Mouse (Mus musculus) myocyte (in vitro differentiated cells): ENCODE measurements around the gene Stk32c. TPM values are rescaled to one million over a fixed set of nuclear protein-coding genes. Genes with fewer than 3 reads are reported as not detected.

Experiments used
- H3K27me3 ChIP-seq: one replicate; pipeline ENCODE4 v1.6.1; 2011; ENCODE audit not compliant: control insufficient read depth, insufficient read depth, insufficient read length
- H3K36me3 ChIP-seq: one replicate; pipeline ENCODE4 v1.6.1; 2011; ENCODE audit not compliant: control insufficient read depth, insufficient read depth
- H3K4me2 ChIP-seq: one replicate; pipeline ENCODE4 v1.6.1; 2011; ENCODE audit warnings: low read depth, control low read depth
- H3K4me3 ChIP-seq: one replicate; pipeline ENCODE4 v1.5.1; 2011; ENCODE audit warnings: mild to moderate bottlenecking, control low read depth, moderate library complexity
- H3K79me2 ChIP-seq: one replicate; pipeline ENCODE4 v1.6.1; 2011; ENCODE audit not compliant: control insufficient read depth, insufficient read depth
- H3ac ChIP-seq: one replicate; pipeline ENCODE4 v1.6.1; 2011; ENCODE audit not compliant: control insufficient read depth, insufficient read length
- CEBPB ChIP-seq: IDR thresholded peaks from 2 replicates; pipeline ENCODE4 v1.6.1; 2011; ENCODE audit warnings: mild to moderate bottlenecking, moderate library complexity; ENCODE audit not compliant: poor library complexity, insufficient read depth, severe bottlenecking
- E2F4 ChIP-seq: IDR thresholded peaks from one replicate; pipeline ENCODE4 v1.6.1; 2011; ENCODE audit warnings: mild to moderate bottlenecking, control low read depth, moderate library complexity; ENCODE audit not compliant: insufficient read depth
- MAX ChIP-seq: IDR thresholded peaks from one replicate; pipeline ENCODE4 v1.6.1; 2011; ENCODE audit warnings: low read depth, mild to moderate bottlenecking, control low read depth
- MYOD1 ChIP-seq, 3 experiments: IDR thresholded peaks; one replicate each; pipeline ENCODE4 v1.6.1; 2011; ENCODE audit warnings: control low read depth in 2 of 3, low read depth in 2 of 3, mild to moderate bottlenecking in 2 of 3, moderate library complexity in 1 of 3; ENCODE audit not compliant: insufficient read length in 2 of 3, control insufficient read depth in 1 of 3
- MYOG ChIP-seq, 3 experiments: IDR thresholded peaks; one replicate each; pipeline ENCODE4 v1.6.1; 2011; ENCODE audit warnings: control low read depth in 2 of 3, low read depth in 2 of 3, mild to moderate bottlenecking in 2 of 3; ENCODE audit not compliant: insufficient read length in 2 of 3, control insufficient read depth in 1 of 3, insufficient read depth in 1 of 3
- POLR2A ChIP-seq: IDR thresholded peaks from one replicate; pipeline ENCODE4 v1.6.1; 2011; ENCODE audit warnings: low read depth, mild to moderate bottlenecking, control low read depth, moderate library complexity; ENCODE audit not compliant: insufficient read length
- POLR2AphosphoS2 ChIP-seq: IDR thresholded peaks from one replicate; pipeline ENCODE4 v1.6.1; 2011; ENCODE audit warnings: low read depth, control low read depth; ENCODE audit not compliant: insufficient read length
- REST ChIP-seq: IDR thresholded peaks from one replicate; pipeline ENCODE4 v1.6.1; 2011; ENCODE audit warnings: mild to moderate bottlenecking, control low read depth, moderate library complexity; ENCODE audit not compliant: insufficient read depth, insufficient read length
- SRF ChIP-seq: IDR thresholded peaks from one replicate; pipeline ENCODE4 v1.6.1; 2011; ENCODE audit warnings: low read depth; ENCODE audit not compliant: control insufficient read depth, insufficient read length
- TCF12 ChIP-seq: IDR thresholded peaks from one replicate; pipeline ENCODE4 v1.6.1; 2011; ENCODE audit warnings: mild to moderate bottlenecking, control low read depth; ENCODE audit not compliant: poor library complexity, insufficient read depth, severe bottlenecking
- TCF3 ChIP-seq: IDR thresholded peaks from one replicate; pipeline ENCODE4 v1.6.1; 2011; ENCODE audit warnings: low read depth, control low read depth; ENCODE audit not compliant: insufficient read length
- USF1 ChIP-seq: IDR thresholded peaks from one replicate; pipeline ENCODE4 v1.6.1; 2011; ENCODE audit warnings: low read depth, mild to moderate bottlenecking, control low read depth, moderate library complexity
- polyA plus RNA-seq: library from polyadenylated mRNA; unstranded; fragments of >200 nt; fragmentation: generic; extraction: Trizol; gene quantifications from one replicate; pipeline ENCODE4 v1.2.1, GENCODE M21; 2012; ENCODE audit warnings: missing spikeins

Gene Stk32c
- polyA plus RNA-seq, 1 experiment = 1.0 TPM

DNA sequence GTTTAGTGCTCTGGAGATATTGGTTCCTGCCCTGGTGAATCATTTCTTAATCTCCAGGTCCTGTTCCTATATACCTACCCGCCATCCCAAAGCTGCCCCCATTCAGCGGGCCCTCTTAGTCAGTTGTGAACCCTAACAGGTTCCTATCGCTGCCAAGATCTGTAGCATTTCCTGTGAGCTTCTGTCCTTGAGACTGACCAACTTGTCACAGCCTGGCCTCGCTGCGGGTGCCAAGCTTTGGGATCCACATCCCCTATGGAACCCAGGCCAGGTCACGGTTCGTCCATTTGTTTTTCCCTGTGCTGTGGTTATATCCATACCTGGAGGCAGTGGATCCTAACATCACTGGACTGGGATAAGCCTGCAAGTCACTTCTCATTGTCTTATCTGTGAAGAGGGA, 39.5 kb upstream of the Stk32c start:
- TF ChIP-seq SRF = no peak
- no peak for TF ChIP-seq MYOD1 (IDR thresholded peaks at IDR 0.05; ENCODE audit: control insufficient read depth in 1 of 3, insufficient read length in 2 of 3, low read depth in 2 of 3)
- TF ChIP-seq CEBPB = no peak
- no peak for TF ChIP-seq E2F4
- TF ChIP-seq TCF12 = no peak
- TF ChIP-seq POLR2AphosphoS2 = no peak
- no peak for TF ChIP-seq MAX
- TF ChIP-seq TCF3 = no peak
- TF ChIP-seq MYOG (IDR thresholded peaks at IDR 0.05; ENCODE audit: control insufficient read depth in 1 of 3, insufficient read depth in 1 of 3, insufficient read length in 2 of 3, low read depth in 2 of 3) = no peak
- Histone ChIP-seq H3K4me2 (peak overlapping the region; percentile 9), H3ac (no peak overlapping the region), H3K36me3 (peaks cover 10% of the 10 kb centered on the region), H3K4me3 (no peak overlapping the region), H3K27me3 (no peaks in the 10 kb centered on the region), H3K79me2 (peaks cover 14% of the 10 kb centered on the region)

DNA sequence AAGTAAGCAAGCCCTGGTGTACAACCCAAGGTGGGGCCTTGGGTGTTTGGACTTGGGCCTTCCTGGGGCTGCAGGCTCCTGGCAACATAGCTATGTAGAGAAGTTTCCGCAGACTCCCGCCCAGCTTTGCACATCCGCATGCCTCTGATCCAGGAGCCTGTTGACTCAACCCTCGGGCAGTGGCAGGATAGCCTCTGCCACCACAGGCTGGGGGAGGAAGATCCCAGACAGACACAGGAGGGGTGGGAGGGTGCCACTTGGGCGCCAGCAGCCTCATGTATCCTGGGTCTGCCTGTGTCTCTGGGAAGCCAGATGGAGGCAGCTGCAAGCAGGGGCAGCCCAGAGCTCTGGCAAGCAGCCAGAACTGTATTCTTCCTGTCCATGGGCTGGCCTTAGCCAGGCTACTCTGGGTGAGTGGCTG, 38.8 kb upstream of the Stk32c start:
- Histone ChIP-seq H3ac (no peak overlapping the region), H3K79me2 (peaks cover 14% of the 10 kb centered on the region), H3K36me3 (peaks cover 10% of the 10 kb centered on the region), H3K4me2 (peak overlapping the region; percentile 25), H3K27me3 (no peaks in the 10 kb centered on the region), H3K4me3 (no peak overlapping the region)
- TF ChIP-seq REST (no peak), POLR2A (no peak), CEBPB (no peak), USF1 (no peak), SRF (no peak), E2F4 (no peak), TCF12 (no peak), TCF3 (no peak), POLR2AphosphoS2 (no peak), MYOG (IDR thresholded peaks at IDR 0.05; ENCODE audit: control insufficient read depth in 1 of 3, insufficient read depth in 1 of 3, insufficient read length in 2 of 3, low read depth in 2 of 3) (peak in 2 of 3 experiments; percentile 24 to 66), MYOD1 (IDR thresholded peaks at IDR 0.05; ENCODE audit: control insufficient read depth in 1 of 3, insufficient read length in 2 of 3, low read depth in 2 of 3) (peak in 2 of 3 experiments; percentile 58 to 79), MAX (no peak)

DNA sequence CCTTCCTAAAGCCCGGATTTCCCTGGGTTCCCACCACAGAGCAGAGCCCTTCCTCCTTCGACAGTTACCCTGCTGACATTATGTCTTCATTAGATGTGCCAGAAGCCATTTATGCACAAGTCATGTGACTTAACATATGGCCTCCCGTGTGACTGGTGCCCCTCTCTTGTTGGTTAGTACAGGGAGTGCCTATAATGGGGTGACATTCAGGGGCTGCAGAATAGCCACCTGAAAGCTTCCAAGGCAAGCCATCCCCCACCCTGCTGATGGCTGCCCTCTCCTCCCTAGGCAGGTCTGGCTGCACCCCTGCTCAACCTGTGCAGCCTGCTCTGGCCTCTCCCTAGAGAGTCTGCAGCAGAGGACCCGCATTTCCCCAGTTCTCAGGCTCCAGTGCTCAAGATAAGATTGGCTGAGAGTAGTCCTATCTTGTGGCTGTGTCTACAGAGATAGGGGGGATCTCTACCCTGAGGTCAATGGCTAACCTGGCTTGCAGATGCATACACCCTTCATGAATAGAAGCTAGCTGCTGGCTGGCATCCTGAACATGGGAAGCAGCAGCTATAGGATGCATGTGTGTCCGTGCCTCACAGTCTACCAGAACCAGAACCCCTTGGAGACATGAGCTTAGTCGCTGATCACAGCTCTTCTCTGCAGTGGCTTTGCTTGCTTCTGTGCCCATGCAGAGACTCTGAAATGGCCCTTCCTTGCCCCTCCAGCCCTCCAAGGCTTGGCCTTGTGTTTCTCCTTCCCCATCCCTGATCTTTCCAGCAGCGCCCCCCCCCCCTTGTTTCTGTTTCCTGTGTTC, 36.5 kb upstream of the Stk32c start:
- no peaks in the 10 kb centered on the region for H3K36me3 ChIP-seq
- TF ChIP-seq REST (no peak), TCF12 (no peak), MYOG (IDR thresholded peaks at IDR 0.05; ENCODE audit: control insufficient read depth in 1 of 3, insufficient read depth in 1 of 3, insufficient read length in 2 of 3, low read depth in 2 of 3) (no peak), E2F4 (no peak), USF1 (no peak), POLR2A (no peak), MYOD1 (IDR thresholded peaks at IDR 0.05; ENCODE audit: control insufficient read depth in 1 of 3, insufficient read length in 2 of 3, low read depth in 2 of 3) (no peak), POLR2AphosphoS2 (no peak), CEBPB (no peak)
- no peak overlapping the region for H3ac ChIP-seq
- peak overlapping the region; percentile 89 for H3K4me2 ChIP-seq
- H3K4me3 ChIP-seq = peak overlapping the region; percentile 56
- peaks cover 9% of the 10 kb centered on the region for H3K79me2 ChIP-seq
- no peaks in the 10 kb centered on the region for H3K27me3 ChIP-seq

DNA sequence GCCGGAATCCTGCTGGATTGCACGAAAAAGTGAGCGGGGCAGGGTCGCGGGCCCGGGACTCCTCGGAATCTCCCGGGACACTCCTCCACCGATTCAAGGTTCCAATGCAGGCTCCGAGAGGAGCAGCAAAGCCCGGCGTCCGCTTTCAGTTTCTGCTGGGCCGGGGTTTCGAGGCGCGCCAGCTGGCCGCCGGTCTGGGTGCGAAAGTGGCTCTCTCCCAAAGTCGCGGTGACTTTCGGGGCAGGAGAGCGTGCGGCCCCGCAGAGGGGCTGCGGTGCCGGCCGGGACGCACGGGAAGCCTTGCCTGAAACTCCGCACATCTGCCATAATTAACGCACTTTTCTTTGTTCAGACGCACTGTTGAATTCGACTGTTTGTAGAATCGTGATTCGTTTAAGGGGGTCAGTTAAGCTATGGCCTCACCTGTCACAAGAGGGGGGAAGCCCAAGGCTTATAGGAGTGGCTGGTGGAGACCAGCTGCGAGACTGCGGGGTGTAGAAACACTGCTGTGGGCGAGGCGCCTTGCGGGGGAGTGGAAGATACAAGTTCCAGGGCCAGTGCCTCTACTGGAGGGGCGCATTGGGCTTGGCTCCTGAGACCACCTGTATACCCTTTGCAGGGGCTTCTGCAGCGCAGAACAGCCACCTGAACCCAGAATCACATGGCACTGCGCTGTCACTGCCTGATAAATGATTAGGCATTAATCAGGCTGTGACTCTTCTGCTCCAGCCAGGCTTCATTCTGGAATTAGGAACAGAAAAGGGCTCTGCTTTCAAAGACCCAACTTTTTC, 35.7 kb upstream of the Stk32c start:
- no peaks in the 10 kb centered on the region for H3K27me3 ChIP-seq
- H3K36me3 ChIP-seq = no peaks in the 10 kb centered on the region
- TF ChIP-seq CEBPB (no peak), POLR2AphosphoS2 (no peak), TCF3 (no peak), USF1 (no peak), TCF12 (no peak), E2F4 (no peak), MYOG (IDR thresholded peaks at IDR 0.05; ENCODE audit: control insufficient read depth in 1 of 3, insufficient read depth in 1 of 3, insufficient read length in 2 of 3, low read depth in 2 of 3) (peak in 1 of 3 experiments; percentile 40)
- H3K4me2 ChIP-seq = peak overlapping the region; percentile 89
- H3K79me2 ChIP-seq = peaks cover 9% of the 10 kb centered on the region
- H3ac ChIP-seq = peak overlapping the region; percentile 84
- H3K4me3 ChIP-seq = peak overlapping the region; percentile 56
